Mouse (Mus musculus): ENCODE data around the gene Myzap. TPM values are rescaled to one million over a fixed set of nuclear protein-coding genes. Genes with fewer than 3 reads are reported as not detected.
"Not testable (repeated sequence)": the region's sequence is repeated elsewhere in the genome, so short reads cannot be mapped to it uniquely, and the experiment has no call there.

The Myzap gene
- polyA plus RNA-seq, 1 experiment from 2014 or later = 2.7 TPM

DNA sequence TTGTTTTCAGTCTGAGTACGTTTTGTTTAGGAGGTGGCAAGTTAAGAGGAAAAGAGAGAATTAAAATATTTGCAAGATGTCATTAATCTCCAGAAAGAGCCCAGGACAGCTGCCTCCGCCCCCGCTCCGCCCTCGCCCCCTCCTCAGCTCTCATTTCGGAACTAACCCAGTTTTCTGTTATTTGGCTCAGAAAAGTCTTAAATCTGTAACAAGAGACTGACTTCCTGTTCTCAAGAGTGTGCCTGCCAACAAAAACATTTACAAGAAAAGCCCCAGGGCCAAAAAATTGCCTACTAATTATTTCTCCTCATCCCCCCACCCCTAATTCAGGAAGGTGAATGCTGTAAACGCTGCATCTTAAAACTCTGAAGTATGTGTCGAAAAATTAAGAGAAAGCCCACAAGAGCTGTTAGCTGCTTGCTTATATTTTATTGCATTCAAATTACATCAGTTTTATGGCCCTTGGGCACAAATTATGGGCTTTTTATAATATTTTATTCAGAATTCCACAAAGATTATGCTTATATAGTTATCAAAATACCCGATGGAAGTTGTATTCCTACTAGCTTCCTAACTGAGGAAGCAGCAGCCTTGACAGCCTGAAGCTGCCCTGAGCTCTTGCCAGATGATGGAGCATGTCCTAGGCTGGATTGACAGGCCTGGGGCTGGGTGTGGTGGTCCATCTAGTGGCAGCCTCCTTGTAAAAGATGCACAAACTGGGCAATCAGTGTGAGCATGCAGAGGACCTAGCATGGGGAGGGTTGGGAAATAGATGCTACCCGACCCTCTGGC lies 93.6 kb downstream of the Myzap start:
- H3K9me3 ChIP-seq (replicated peaks) = no peaks in the 10 kb centered on the region
- 57% methylated on average over 10 of the region's 10 CpGs for WGBS (ENCODE audit: insufficient replicate concordance)
- no peak overlapping the region for H3K4me2 ChIP-seq
- ATAC-seq (ENCODE audit: insufficient read depth) = no peak
- H3K36me3 ChIP-seq (replicated peaks) = no peaks in the 10 kb centered on the region
- no peaks in the 10 kb centered on the region; the same call in 1 of the 2 replicates for H3K27me3 ChIP-seq
- no peak overlapping the region for H3K4me3 ChIP-seq (replicated peaks)
- no peak overlapping the region for H3K27ac ChIP-seq (replicated peaks)
- H3K4me1 ChIP-seq (replicated peaks) = no peaks in the 10 kb centered on the region
- H3K9ac ChIP-seq = no peak overlapping the region

DNA sequence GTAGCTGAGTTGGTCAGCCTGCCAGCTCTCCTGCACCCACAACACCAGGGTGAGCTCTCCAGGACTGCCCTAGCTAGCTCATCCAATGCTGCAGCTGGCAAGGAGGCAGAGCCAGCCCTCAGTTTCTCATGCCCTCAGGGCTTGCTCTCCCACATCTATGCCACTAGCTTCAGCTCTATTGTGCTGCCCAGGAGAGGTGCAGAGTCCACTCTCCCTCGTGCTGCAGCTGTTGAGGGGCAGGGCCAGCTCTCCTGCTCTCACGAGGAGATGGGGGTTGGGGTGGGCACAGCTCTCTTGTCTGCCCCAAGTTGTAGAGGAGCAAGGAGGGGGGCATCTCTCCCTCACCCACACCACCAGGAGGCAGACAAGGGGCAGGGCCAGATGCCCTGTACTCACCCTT lies 95.5 kb downstream of the Myzap start:
- Histone ChIP-seq H3K4me3 (replicated peaks) (no peak overlapping the region), H3K27me3 (no peaks in the 10 kb centered on the region; the same call in 1 of the 2 replicates), H3K4me1 (replicated peaks) (no peaks in the 10 kb centered on the region), H3K4me2 (no peak overlapping the region), H3K36me3 (replicated peaks) (no peaks in the 10 kb centered on the region), H3K27ac (replicated peaks) (no peak overlapping the region), H3K9ac (no peak overlapping the region), H3K9me3 (replicated peaks) (no peaks in the 10 kb centered on the region)
- no peak for ATAC-seq (ENCODE audit: insufficient read depth)
- 31% methylated on average over 2 of the region's 2 CpGs for WGBS (ENCODE audit: insufficient replicate concordance)

DNA sequence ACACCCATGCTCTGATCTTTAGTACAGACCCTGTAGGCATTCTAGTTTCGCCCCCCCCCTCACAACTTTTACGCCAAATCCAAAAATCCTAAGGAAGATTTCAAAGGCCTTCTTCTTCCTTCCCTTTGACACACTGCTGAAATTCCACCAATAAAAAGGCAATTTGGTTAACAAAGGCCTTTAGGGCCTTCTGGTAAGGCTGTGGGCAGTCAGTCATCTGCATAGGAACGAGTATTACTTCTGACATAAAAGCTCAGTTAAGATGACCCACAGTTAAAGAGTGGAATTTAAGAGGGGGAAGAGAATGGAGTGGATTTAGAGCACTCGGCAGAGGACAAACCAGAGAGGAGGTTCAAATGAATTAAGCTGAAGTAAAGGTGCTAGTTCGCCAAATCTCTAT lies 98.4 kb downstream of the Myzap start:
- no peak for ATAC-seq (ENCODE audit: insufficient read depth)
- Histone ChIP-seq H3K4me1 (replicated peaks) (no peaks in the 10 kb centered on the region), H3K4me3 (replicated peaks) (no peak overlapping the region), H3K27me3 (no peaks in the 10 kb centered on the region; the same call in 1 of the 2 replicates), H3K36me3 (replicated peaks) (no peaks in the 10 kb centered on the region), H3K9ac (no peak overlapping the region), H3K27ac (replicated peaks) (no peak overlapping the region), H3K4me2 (no peak overlapping the region), H3K9me3 (replicated peaks) (no peaks in the 10 kb centered on the region)
- WGBS (ENCODE audit: insufficient replicate concordance) = 66% methylated on average over 5 of the region's 5 CpGs

DNA sequence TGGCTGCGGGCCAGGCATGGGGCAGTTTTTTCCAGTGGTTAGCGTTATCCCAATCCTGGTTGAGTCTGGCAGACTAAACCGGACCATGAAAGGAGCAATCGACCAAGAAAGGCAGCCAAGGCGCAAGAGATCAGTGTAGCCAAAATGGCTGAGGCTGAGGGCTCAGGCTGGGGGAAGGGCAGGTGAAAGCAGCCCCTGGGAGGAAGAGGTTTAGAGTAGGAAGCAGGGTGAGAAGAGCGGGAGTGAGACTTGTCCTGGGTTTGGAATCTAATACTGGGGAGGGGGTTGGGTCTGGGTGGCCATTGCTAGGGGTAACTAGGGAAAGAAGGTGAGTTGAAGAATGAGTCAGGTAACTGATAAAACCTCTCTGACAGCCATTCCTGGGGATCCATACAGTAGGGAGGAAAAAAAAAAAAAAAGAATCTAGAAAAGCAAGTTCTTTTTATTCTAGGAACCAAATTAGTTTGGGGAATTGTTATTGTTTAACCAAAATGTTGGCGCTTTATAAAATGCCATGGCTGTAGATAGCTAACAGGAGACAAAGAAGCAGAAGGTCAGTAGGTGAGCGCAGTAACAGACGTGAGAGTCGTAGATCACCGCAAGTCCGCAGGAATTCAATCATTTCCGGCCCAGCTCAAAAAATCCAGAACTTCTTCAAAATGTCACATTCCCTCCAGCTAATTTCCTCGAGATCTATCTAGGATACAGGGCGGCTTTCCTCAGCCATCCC lies 99.7 kb downstream of the Myzap start:
- WGBS (ENCODE audit: insufficient replicate concordance) = 63% methylated on average over 15 of the region's 15 CpGs
- Histone ChIP-seq H3K4me1 (replicated peaks) (no peaks in the 10 kb centered on the region), H3K36me3 (replicated peaks) (no peaks in the 10 kb centered on the region), H3K4me3 (replicated peaks) (no peak overlapping the region), H3K9ac (no peak overlapping the region), H3K4me2 (no peak overlapping the region), H3K9me3 (replicated peaks) (no peaks in the 10 kb centered on the region), H3K27me3 (peaks cover 6% of the 10 kb centered on the region; the same call in 1 of the 2 replicates), H3K27ac (replicated peaks) (no peak overlapping the region)
- ATAC-seq (ENCODE audit: insufficient read depth) = no peak

DNA sequence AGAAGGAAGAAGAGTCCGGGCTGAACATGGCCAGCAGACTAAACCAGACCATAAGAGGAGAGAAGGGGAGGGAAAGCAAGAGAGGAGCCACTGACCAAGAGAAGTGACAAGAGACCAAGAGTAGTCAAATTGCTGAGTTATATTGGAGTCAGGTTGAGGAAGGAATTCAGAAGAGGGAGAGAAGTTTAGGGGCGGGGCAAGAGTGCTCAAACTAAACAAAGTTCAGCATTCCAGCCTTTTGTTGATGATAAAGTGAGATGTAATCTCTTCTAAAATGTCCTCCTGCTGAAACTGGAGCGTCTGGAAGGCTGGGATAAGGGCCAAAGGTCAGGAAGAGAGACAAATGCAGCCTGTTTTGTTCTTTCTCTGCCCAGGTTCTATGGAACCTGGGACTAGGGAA lies 102.1 kb downstream of the Myzap start:
- Histone ChIP-seq H3K4me1 (replicated peaks) (peaks cover 7% of the 10 kb centered on the region), H3K36me3 (replicated peaks) (no peaks in the 10 kb centered on the region), H3K4me3 (replicated peaks) (no peak overlapping the region), H3K9ac (no peak overlapping the region), H3K4me2 (no peak overlapping the region), H3K9me3 (replicated peaks) (no peaks in the 10 kb centered on the region), H3K27ac (replicated peaks) (no peak overlapping the region), H3K27me3 (peaks cover 12% of the 10 kb centered on the region; the same call in 1 of the 2 replicates)
- WGBS (ENCODE audit: insufficient replicate concordance) = 48% methylated on average over 3 of the region's 3 CpGs
- no peak for ATAC-seq (ENCODE audit: insufficient read depth)

DNA sequence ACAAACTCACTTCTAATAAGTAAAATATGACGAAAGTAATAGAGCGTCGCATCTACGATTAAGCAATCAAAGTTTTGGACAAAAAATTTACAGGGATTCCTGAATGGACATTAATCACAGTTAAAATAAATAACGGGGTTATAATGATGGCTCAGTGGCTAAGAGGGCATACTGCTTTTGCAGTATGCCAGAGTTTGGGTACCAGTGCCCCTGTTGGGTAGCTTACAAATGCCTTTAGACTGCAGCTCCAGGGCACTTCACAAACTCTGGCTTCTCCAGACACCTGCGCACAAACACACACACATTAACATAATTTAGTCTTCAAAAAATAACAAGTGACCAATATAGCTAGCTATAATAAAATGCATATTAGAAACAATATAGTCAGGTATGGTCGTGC lies 106.0 kb downstream of the Myzap start:
- Histone ChIP-seq H3K9ac (peak overlapping the region; percentile 95; the same call in 1 of the 2 replicates), H3K4me3 (replicated peaks) (peak overlapping the region; percentile 95), H3K27ac (replicated peaks) (peak overlapping the region; percentile 85; the same call in 1 of the 2 replicates), H3K9me3 (replicated peaks) (no peaks in the 10 kb centered on the region), H3K4me1 (replicated peaks) (peaks cover 20% of the 10 kb centered on the region), H3K27me3 (0 out of 2 replicates have a peak, but pooled peaks cover 12% of the 10 kb centered on the region), H3K4me2 (peak overlapping the region; percentile 69), H3K36me3 (replicated peaks) (peaks cover 25% of the 10 kb centered on the region)
- 42% methylated on average over 7 of the region's 7 CpGs for WGBS (ENCODE audit: insufficient replicate concordance)
- ATAC-seq (ENCODE audit: insufficient read depth) = no peak

DNA sequence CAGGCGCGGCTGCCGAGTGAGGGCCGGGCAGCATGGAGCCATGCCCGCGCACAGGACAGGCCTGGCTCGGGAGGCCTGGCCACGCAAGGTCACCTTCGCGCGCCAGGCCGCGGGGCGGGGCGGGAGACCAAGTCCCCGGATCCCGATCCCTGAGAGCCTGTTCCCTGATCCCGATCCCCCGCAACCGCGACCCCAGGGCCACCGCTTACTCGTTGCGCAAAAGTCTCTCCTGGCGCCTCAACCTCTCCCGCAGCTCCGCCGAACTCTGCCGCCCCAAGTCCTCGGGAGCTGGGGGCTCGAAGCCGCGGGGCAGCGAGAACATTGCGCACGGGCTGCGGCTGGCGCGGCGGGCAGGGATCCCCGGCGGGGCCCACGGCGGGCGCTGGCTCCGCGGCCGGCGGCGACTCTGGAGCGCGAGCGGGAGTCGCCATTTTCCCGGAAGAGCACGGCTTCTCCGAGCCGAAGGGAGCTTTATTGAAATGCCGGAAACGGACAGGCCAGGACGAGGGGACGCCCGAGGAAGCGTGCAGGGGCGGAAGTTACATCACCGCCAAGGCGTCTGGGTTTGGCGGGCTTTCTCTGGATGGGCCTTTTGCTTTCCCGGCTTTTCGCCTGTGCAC lies 106.6 kb downstream of the Myzap start, which contains the start of gene Polr2m:
Polr2m (minus strand) TSS at position 461 of the 620 bp plus-strand sequence.
- under 1% methylated on average over 70 of the region's 70 CpGs for WGBS (ENCODE audit: insufficient replicate concordance)

DNA sequence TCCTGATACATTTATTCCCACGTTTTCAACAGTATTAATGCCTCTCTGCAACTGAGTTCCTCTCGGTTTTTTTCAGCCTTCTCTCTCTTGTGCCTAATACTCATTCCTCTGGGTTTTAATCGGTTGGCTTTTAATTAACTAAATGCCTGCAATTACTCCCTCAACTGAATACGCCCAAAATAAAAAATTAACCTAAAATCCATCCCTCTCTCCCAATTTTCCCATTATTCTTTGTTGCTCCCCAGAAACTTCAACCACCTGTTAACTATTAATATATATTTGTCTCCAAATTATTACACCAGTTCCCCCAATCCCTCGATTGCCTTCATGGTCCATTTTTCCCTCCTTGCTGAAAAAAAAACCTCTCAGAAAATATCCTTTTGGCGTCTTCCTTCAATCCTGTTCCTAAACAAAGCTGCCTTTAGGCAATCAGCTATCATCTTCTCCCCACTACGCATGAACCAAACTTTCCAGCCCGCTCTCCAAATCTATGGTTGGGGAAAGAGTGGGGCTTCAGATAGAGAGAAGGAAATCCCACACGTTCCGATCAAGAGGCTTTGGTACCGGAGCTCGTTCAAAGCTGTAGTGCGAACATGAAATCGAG lies 107.2 kb downstream of the Myzap start:
- peak overlapping the region; percentile 69 for H3K4me2 ChIP-seq
- peak overlapping the region; percentile 95 for H3K9ac ChIP-seq
- H3K27ac ChIP-seq (replicated peaks) = peak overlapping the region; percentile 85
- H3K9me3 ChIP-seq (replicated peaks) = no peaks in the 10 kb centered on the region
- WGBS (ENCODE audit: insufficient replicate concordance) = under 1% methylated on average over 14 of the region's 14 CpGs
- 0 out of 2 replicates have a peak, but pooled peaks cover 12% of the 10 kb centered on the region for H3K27me3 ChIP-seq
- peak overlapping the region; percentile 95 for H3K4me3 ChIP-seq (replicated peaks)
- H3K4me1 ChIP-seq (replicated peaks) = peaks cover 32% of the 10 kb centered on the region
- peak; percentile 35; the same call in 1 of the 2 replicates for ATAC-seq (ENCODE audit: insufficient read depth)
- peaks cover 37% of the 10 kb centered on the region for H3K36me3 ChIP-seq (replicated peaks)

More for the DNA sequence above, 106.6 kb downstream of the Myzap start, which contains the start of gene Polr2m:
- Histone ChIP-seq H3K27me3 (0 out of 2 replicates have a peak, but pooled peaks cover 12% of the 10 kb centered on the region), H3K4me3 (replicated peaks) (peak within 1 kb of the TSS; percentile 95), H3K4me1 (replicated peaks) (peaks cover 26% of the 10 kb centered on the region), H3K36me3 (replicated peaks) (peaks cover 31% of the 10 kb centered on the region), H3K4me2 (peak within 1 kb of the TSS; percentile 69), H3K9ac (peak within 1 kb of the TSS; percentile 95), H3K9me3 (replicated peaks) (no peaks in the 10 kb centered on the region), H3K27ac (replicated peaks) (peak within 1 kb of the TSS; percentile 85)
- peak; percentile 93 for ATAC-seq (ENCODE audit: insufficient read depth)

DNA sequence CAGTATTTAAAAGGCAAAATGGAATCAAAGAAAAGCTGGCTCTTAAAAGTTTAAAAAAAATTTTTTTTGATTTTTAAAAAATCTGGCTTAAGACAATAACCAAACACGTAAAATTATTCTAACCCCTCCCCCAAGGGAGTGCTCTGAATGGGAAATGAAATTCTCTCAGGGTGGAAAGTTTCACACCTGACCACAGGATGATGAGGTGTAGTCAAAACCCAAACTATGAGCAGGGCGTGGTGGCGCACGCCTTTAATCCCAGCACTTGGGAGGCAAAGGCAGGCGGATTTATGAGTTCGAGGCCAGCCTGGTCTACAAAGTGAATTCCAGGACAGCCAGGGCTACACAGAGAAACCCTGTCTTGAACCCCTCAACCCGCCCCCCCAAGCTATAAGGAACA lies 108.3 kb downstream of the Myzap start:
- Histone ChIP-seq H3K36me3 (replicated peaks) (peaks cover 48% of the 10 kb centered on the region), H3K4me3 (replicated peaks) (peak overlapping the region; percentile 95), H3K4me2 (peak overlapping the region; percentile 69), H3K4me1 (replicated peaks) (peaks cover 39% of the 10 kb centered on the region), H3K27me3 (0 out of 2 replicates have a peak, but pooled peaks cover 12% of the 10 kb centered on the region)
- H3K27ac ChIP-seq (replicated peaks); H3K9me3 ChIP-seq (replicated peaks); H3K9ac ChIP-seq; ATAC-seq (ENCODE audit: insufficient read depth): not testable (repeated sequence)
- WGBS (ENCODE audit: insufficient replicate concordance) = 72% methylated on average over 7 of the region's 7 CpGs

DNA sequence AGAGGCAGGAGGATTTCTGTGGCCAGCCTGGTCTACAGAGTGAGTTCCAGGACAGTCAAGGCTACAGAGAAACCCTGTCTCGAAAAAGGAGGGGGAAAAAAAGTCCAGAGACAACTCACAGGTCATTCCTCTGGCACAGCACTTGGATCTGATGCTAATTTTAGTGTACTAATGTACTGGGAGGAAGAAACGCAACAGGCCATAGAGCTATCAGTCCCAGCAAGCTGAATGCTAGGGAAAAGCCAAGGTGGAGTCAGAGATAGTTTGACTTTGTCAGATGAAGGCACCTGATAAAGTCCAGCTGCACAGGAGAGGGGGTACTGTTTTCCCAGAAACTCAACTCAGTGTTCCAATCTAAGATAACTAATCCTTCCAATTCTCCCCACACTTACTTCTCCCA lies 111.9 kb downstream of the Myzap start:
- no peak overlapping the region for H3K4me2 ChIP-seq

More for the DNA sequence above, 111.9 kb downstream of the Myzap start:
- Histone ChIP-seq H3K27me3 (no peaks in the 10 kb centered on the region), H3K36me3 (replicated peaks) (peaks cover 80% of the 10 kb centered on the region), H3K27ac (replicated peaks) (no peak overlapping the region), H3K4me3 (replicated peaks) (no peak overlapping the region), H3K9me3 (replicated peaks) (no peaks in the 10 kb centered on the region), H3K9ac (no peak overlapping the region), H3K4me1 (replicated peaks) (peaks cover 32% of the 10 kb centered on the region)
- ATAC-seq (ENCODE audit: insufficient read depth) = peak; percentile 36; the same call in 1 of the 2 replicates
- WGBS (ENCODE audit: insufficient replicate concordance) = 44% methylated on average over 2 of the region's 2 CpGs
